Mouse (Mus musculus) heart, embryonic 12.5 days (tissue): Measurements from ENCODE around the gene Bhlhe41. TPM values are rescaled to one million over a fixed set of nuclear protein-coding genes. Genes with fewer than 3 reads are reported as not detected.

ENCODE experiments used
- ATAC-seq: fragments of 200-750 bp; cut with Nextera tagmentation; 2 replicates; pipeline ENCODE4 v1.8.0; 2017; ENCODE audit warnings: moderate TSS enrichment, moderate library complexity; ENCODE audit not compliant: insufficient number of reproducible peaks, low FRiP score
- H3K27ac ChIP-seq: fragments of 300-500 bp; sonication (generic); 2 replicates; pipeline ENCODE4 v1.5.1; 2016; ENCODE audit warnings: mild to moderate bottlenecking, moderate library complexity; ENCODE audit not compliant: poor library complexity, severe bottlenecking
- H3K27me3 ChIP-seq: fragments of 300-500 bp; sonication (generic); replicated peaks from 2 replicates; pipeline ENCODE4 v1.6.1; 2016; ENCODE audit warnings: mild to moderate bottlenecking, moderate library complexity
- H3K36me3 ChIP-seq: fragments of 300-500 bp; sonication (generic); 2 replicates; pipeline ENCODE4 v1.6.1; 2016; ENCODE audit warnings: mild to moderate bottlenecking, moderate library complexity
- H3K4me1 ChIP-seq: fragments of 300-500 bp; sonication (generic); replicated peaks from 2 replicates; pipeline ENCODE4 v1.6.1; 2016; ENCODE audit warnings: mild to moderate bottlenecking
- H3K4me2 ChIP-seq: fragments of 300-500 bp; sonication (generic); 2 replicates; pipeline ENCODE4 v1.6.1; 2016; ENCODE audit warnings: mild to moderate bottlenecking, moderate library complexity
- H3K4me3 ChIP-seq: fragments of 300-500 bp; sonication (generic); 2 replicates; pipeline ENCODE4 v1.5.1; 2016; ENCODE audit warnings: mild to moderate bottlenecking
- H3K9ac ChIP-seq: fragments of 300-500 bp; sonication (generic); 2 replicates; pipeline ENCODE4 v1.6.1; 2016; ENCODE audit warnings: mild to moderate bottlenecking, moderate library complexity
- H3K9me3 ChIP-seq: fragments of 300-500 bp; sonication (generic); replicated peaks from 2 replicates; pipeline ENCODE4 v1.6.1; 2016; ENCODE audit warnings: mild to moderate bottlenecking, moderate library complexity
- WGBS: fragments of 180-500 bp; shearing (Covaris S2); methylation state at CpG from one replicate; pipeline ENCODE4 v1.1.7; 2016; 5-methylcytosine and 5-hydroxymethylcytosine counted together
- polyA plus RNA-seq: library from polyadenylated mRNA; unstranded; fragments of >200 nt; fragmentation: Nextera tagmentation; extraction: Ambion mirVana; gene quantifications from 2 replicates; pipeline ENCODE4 v1.2.1, GENCODE M21; 2016

Gene Bhlhe41
- polyA plus RNA-seq, 1 experiment from 2014 or later = 6.9 TPM

GRCm38 (mm10) chr6:145835359-145835758 is 30.0 kb downstream of the Bhlhe41 start:
- WGBS = 33% methylated on average over 6 of the region's 6 CpGs
- Histone ChIP-seq H3K9me3 (0 out of 2 replicates have a peak, but pooled peaks cover 3% of the 10 kb centered on the region), H3K4me3 (no peak overlapping the region), H3K27ac (no peak overlapping the region), H3K36me3 (no peaks in the 10 kb centered on the region), H3K9ac (no peak overlapping the region), H3K4me1 (peaks cover 24% of the 10 kb centered on the region), H3K27me3 (no peaks in the 10 kb centered on the region), H3K4me2 (no peak overlapping the region)
- no peak for ATAC-seq

DNA sequence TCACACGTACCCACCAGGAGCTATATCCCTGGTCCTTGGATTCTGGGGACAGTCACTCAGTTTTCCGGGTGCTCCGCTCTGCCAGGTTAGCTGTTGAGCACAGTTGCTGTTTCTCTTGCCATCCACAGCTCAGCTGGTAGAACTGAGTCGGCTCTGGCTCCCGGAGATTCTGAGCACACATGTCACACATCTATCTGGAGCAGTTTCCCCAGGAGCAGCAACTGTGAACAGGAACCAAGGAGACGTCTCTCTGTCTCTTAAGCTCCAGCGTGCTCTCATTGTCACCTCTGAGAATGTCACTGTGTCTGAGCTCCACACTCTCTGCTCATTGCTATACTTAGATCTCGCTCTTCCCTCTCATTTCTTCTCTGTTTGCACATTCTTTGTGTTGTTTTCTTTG is 32.4 kb downstream of the Bhlhe41 start:
- H3K4me2 ChIP-seq = no peak overlapping the region

GRCm38 (mm10) chr6:145830617-145831016 is 34.7 kb downstream of the Bhlhe41 start:
- no peak for ATAC-seq
- peaks cover under 1% of the 10 kb centered on the region for H3K36me3 ChIP-seq
- H3K27ac ChIP-seq = no peak overlapping the region
- H3K4me1 ChIP-seq = peaks cover 23% of the 10 kb centered on the region
- WGBS = 27% methylated on average over 9 of the region's 9 CpGs
- peak overlapping the region; percentile 53 for H3K4me2 ChIP-seq
- H3K4me3 ChIP-seq = no peak overlapping the region
- H3K9me3 ChIP-seq = no peaks in the 10 kb centered on the region
- no peak overlapping the region for H3K9ac ChIP-seq
- H3K27me3 ChIP-seq = no peaks in the 10 kb centered on the region

More for the DNA sequence above, 32.4 kb downstream of the Bhlhe41 start:
- 57% methylated on average over 8 of the region's 8 CpGs for WGBS
- no peaks in the 10 kb centered on the region for H3K36me3 ChIP-seq
- H3K4me1 ChIP-seq = peaks cover 27% of the 10 kb centered on the region
- H3K9me3 ChIP-seq = no peaks in the 10 kb centered on the region
- no peaks in the 10 kb centered on the region for H3K27me3 ChIP-seq
- H3K9ac ChIP-seq = peak overlapping the region; percentile 3; the same call in 1 of the 2 replicates
- H3K27ac ChIP-seq = 0 out of 2 replicates have a peak overlapping the region, but pooled peaks have one; percentile 22
- no peak for ATAC-seq
- no peak overlapping the region for H3K4me3 ChIP-seq

DNA sequence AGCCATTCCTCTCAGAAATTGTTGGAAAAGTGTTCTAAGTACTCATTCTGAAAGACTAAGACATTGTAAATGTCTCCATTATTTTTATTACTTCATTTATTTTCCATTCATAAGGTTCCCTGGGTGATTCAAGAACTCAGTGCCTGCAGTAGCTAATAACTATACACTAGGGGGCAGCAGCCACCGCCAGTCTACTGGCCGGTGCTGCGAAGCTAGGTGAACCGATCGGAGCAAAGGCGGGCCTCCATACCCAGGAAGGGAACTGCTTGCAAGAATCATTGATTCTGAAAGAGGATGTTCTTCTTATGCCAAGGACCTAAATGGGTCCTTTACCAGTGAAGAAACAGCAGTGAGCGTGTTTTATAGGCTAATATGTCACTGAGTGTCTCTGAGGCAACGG is 35.2 kb downstream of the Bhlhe41 start:
- Histone ChIP-seq H3K27me3 (no peaks in the 10 kb centered on the region), H3K4me1 (peaks cover 20% of the 10 kb centered on the region), H3K9ac (no peak overlapping the region), H3K9me3 (peaks cover 2% of the 10 kb centered on the region), H3K27ac (no peak overlapping the region), H3K4me3 (no peak overlapping the region), H3K36me3 (peaks cover 6% of the 10 kb centered on the region), H3K4me2 (peak overlapping the region; percentile 53; the same call in 1 of the 2 replicates)
- no peak for ATAC-seq
- WGBS = 17% methylated on average over 8 of the region's 8 CpGs

DNA sequence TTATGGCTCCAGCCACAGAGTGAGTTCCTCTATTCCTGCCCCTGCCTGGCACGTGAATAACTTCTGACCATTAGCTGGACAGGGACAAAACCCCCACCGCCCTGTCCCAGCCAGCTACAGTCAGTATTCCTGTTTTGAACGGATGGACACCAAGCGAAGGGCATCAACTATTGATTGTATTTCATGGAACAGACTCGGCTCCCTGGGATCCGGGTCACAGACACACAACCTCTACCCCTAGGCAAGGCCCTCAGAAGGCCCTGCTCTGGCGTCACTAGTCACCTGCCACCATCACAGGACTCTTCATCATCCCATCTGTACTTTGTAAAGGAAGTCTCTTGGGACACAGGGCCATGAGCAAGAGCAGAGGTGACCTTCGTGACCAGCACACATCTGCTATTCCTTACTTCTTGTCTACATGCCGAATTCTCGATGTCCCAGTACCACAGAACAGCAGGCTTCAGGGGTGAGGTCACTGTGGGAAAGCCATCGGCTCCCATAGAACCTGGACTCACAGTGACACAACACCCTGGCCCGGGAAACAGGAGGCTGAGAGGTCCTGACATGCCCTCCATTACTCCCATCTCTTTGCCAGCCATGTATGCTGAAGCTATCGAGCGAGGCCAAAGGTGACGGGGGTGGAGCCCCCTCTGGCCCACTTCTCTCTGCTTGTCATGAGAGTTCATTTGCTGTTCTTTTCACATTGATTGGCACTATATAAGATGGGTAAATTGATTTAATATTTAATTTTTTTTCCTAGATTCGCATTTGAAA is 36.1 kb downstream of the Bhlhe41 start:
- H3K4me1 ChIP-seq = peaks cover 16% of the 10 kb centered on the region
- H3K4me2 ChIP-seq = no peak overlapping the region
- no peak overlapping the region for H3K4me3 ChIP-seq
- no peak for ATAC-seq
- H3K27ac ChIP-seq = no peak overlapping the region
- WGBS = 76% methylated on average over 16 of the region's 16 CpGs
- H3K9ac ChIP-seq = no peak overlapping the region
- peaks cover 10% of the 10 kb centered on the region for H3K36me3 ChIP-seq
- H3K27me3 ChIP-seq = no peaks in the 10 kb centered on the region
- H3K9me3 ChIP-seq = peaks cover 3% of the 10 kb centered on the region

DNA sequence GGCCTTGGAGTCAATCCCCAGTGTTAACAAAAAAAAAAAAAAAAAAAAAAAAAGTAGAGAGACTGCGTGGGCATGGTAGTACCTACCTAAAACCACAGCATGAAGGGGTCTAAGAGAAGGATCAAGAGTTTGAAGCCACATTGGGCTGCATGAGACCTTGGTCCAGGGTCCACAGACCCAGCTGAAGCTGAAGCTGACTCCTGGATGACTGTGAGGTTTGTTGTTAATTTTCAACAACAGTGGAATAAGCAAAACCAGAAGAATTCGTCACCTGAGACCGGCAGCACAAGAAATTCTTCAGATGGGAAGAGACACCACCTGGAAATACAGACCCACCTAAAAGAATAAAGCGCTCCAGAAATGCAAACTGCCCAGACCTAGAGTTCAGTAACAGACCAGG is 39.1 kb downstream of the Bhlhe41 start:
- Histone ChIP-seq H3K4me3 (no peak overlapping the region), H3K36me3 (peaks cover 14% of the 10 kb centered on the region), H3K27me3 (no peaks in the 10 kb centered on the region), H3K27ac (no peak overlapping the region), H3K9ac (no peak overlapping the region), H3K4me1 (peaks cover 30% of the 10 kb centered on the region), H3K9me3 (peaks cover 3% of the 10 kb centered on the region), H3K4me2 (no peak overlapping the region)
- 89% methylated on average over 4 of the region's 4 CpGs for WGBS
- no peak for ATAC-seq

GRCm38 (mm10) chr6:145823588-145824234 is 41.6 kb downstream of the Bhlhe41 start:
- H3K27ac ChIP-seq = 0 out of 2 replicates have a peak overlapping the region, but pooled peaks have one; percentile 14
- no peak overlapping the region for H3K9ac ChIP-seq
- H3K27me3 ChIP-seq = no peaks in the 10 kb centered on the region
- H3K4me2 ChIP-seq = no peak overlapping the region
- H3K4me3 ChIP-seq = no peak overlapping the region
- peaks cover 25% of the 10 kb centered on the region for H3K4me1 ChIP-seq
- ATAC-seq = no peak
- peaks cover 3% of the 10 kb centered on the region for H3K9me3 ChIP-seq
- peaks cover 29% of the 10 kb centered on the region for H3K36me3 ChIP-seq
- 40% methylated on average over 5 of the region's 5 CpGs for WGBS

- H3K9ac ChIP-seq = no peak overlapping the region
- H3K27me3 ChIP-seq = no peaks in the 10 kb centered on the region
- H3K4me3 ChIP-seq = no peak overlapping the region
- H3K9me3 ChIP-seq = peaks cover 3% of the 10 kb centered on the region
- peaks cover 33% of the 10 kb centered on the region for H3K36me3 ChIP-seq
- no peak for ATAC-seq
- WGBS = 46% methylated on average over 6 of the region's 6 CpGs
- H3K4me2 ChIP-seq = no peak overlapping the region
- H3K27ac ChIP-seq = 0 out of 2 replicates have a peak overlapping the region, but pooled peaks have one; percentile 14
- H3K4me1 ChIP-seq = peaks cover 25% of the 10 kb centered on the region
Observed at GRCm38 (mm10) chr6:145823103-145823502, 42.3 kb downstream of the Bhlhe41 start.

- Histone ChIP-seq H3K27ac (no peak overlapping the region), H3K4me1 (peaks cover 25% of the 10 kb centered on the region), H3K4me3 (no peak overlapping the region), H3K27me3 (no peaks in the 10 kb centered on the region), H3K9ac (no peak overlapping the region), H3K36me3 (peaks cover 39% of the 10 kb centered on the region), H3K9me3 (peaks cover 3% of the 10 kb centered on the region), H3K4me2 (no peak overlapping the region)
- 67% methylated on average over 5 of the region's 5 CpGs for WGBS
- ATAC-seq = no peak
Observed at GRCm38 (mm10) chr6:145822218-145822617, 43.1 kb downstream of the Bhlhe41 start.

DNA sequence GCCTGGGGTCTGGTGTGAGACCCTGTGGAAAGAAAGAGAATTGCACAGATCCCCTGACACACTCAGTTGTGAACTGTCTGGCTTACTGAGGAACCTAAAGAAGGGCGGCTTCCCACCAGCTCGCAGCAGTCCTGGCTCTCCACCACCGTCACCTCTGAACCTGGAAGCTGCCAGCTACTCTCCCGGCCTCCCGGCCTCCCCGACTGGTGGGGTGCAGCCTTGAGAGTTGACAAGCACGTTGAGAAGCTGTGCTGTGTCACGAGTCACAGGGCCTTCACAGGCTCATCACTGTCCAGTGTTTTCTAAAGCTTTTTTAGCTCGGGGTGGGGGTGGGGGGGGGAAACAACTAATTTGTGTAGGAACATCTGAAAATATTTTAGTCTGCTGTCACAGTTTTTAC is 46.2 kb downstream of the Bhlhe41 start:
- Histone ChIP-seq H3K36me3 (peaks cover 48% of the 10 kb centered on the region), H3K4me3 (no peak overlapping the region), H3K9me3 (no peaks in the 10 kb centered on the region), H3K4me1 (peaks cover 32% of the 10 kb centered on the region), H3K4me2 (no peak overlapping the region), H3K27me3 (no peaks in the 10 kb centered on the region), H3K27ac (no peak overlapping the region), H3K9ac (no peak overlapping the region)
- WGBS = 67% methylated on average over 9 of the region's 9 CpGs
- ATAC-seq = no peak

DNA sequence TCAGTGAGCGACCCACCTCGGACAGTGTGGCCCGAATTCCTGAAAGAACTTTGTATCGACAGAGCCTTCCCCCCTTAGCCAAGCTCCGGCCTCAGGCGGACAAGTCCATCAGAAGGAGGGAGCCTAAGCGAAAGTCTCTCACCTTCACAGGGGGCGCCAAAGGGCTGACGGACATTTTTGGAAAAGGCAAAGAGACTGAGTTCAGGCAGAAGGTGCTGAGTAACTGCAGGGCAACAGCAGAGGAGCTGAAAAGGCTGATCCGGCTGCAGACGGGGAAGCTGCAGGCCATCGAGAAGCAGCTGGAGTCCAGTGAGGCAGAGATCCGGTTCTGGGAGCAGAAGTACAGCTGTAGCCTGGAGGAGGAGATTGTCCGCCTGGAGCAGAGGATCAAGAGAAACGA is 50.2 kb downstream of the Bhlhe41 start:
- Histone ChIP-seq H3K4me2 (no peak overlapping the region), H3K9ac (no peak overlapping the region), H3K27ac (no peak overlapping the region), H3K27me3 (no peaks in the 10 kb centered on the region), H3K4me1 (peaks cover 10% of the 10 kb centered on the region; the same call in 1 of the 2 replicates), H3K9me3 (no peaks in the 10 kb centered on the region), H3K4me3 (no peak overlapping the region), H3K36me3 (peaks cover 64% of the 10 kb centered on the region)
- no peak for ATAC-seq
- 26% methylated on average over 15 of the region's 15 CpGs for WGBS
